Mouse (Mus musculus) lung, adult 2 months (tissue): ENCODE results near the gene Usp53. TPM values are rescaled to one million over a fixed set of nuclear protein-coding genes. Genes with fewer than 3 reads are reported as not detected.

ENCODE experiments used
- DNase-seq: peaks from one replicate; pipeline ENCODE4 v3.0.0; 2022
- H3K4me1 ChIP-seq: fragments of 200-500 bp; 2 replicates; pipeline ENCODE4 v1.6.1; 2011; ENCODE audit warnings: low read length; ENCODE audit not compliant: control insufficient read depth, insufficient read depth
- H3K4me3 ChIP-seq: fragments of 200-500 bp; replicated peaks from 2 replicates; pipeline ENCODE3; 2011; ENCODE audit warnings: low read depth, mild to moderate bottlenecking, control low read depth, low read length; ENCODE audit errors: extremely low read depth
- CTCF ChIP-seq: fragments of 200-500 bp; IDR thresholded peaks from 2 replicates; pipeline ENCODE4 v1.5.1; 2011; ENCODE audit warnings: mild to moderate bottlenecking, low read length, control low read depth; ENCODE audit not compliant: insufficient read depth
- POLR2A ChIP-seq: fragments of 200-500 bp; IDR thresholded peaks from 2 replicates; pipeline ENCODE4 v1.6.1; 2011; ENCODE audit warnings: low read depth, mild to moderate bottlenecking, control low read depth, low read length, borderline replicate concordance; ENCODE audit errors: extremely low read depth
- WGBS: fragments of 180-500 bp; shearing (Covaris S2); methylation state at CpG from one replicate; pipeline ENCODE4 v1.1.7; 2018; 5-methylcytosine and 5-hydroxymethylcytosine counted together
- polyA plus RNA-seq: library from polyadenylated mRNA; depleted of rRNA; stranded (reverse); fragments of >200 nt; gene quantifications from 2 replicates; pipeline ENCODE4 v1.2.3, GENCODE M21; 2012

Gene Usp53
- polyA plus RNA-seq, 1 experiment, result 4.7 TPM

GRCm38 (mm10) chr3:122996968-122997367 is 12.7 kb upstream of the Usp53 start:
- WGBS, result 80% methylated on average over 1 of the region's 1 CpGs
- no peak for DNase-seq
- no peak overlapping the region for H3K4me3 ChIP-seq
- no peaks in the 10 kb centered on the region for H3K4me1 ChIP-seq
- TF ChIP-seq CTCF (no peak), POLR2A (no peak)

- no peak for DNase-seq
- peaks cover 8% of the 10 kb centered on the region for H3K4me1 ChIP-seq
- no peak overlapping the region for H3K4me3 ChIP-seq
- TF ChIP-seq CTCF (no peak), POLR2A (no peak)
- WGBS, result 69% methylated on average over 11 of the region's 11 CpGs
Observed at GRCm38 (mm10) chr3:122986906-122987305, 2.6 kb upstream of the Usp53 start.

GRCm38 (mm10) chr3:122986386-122986785 is 2.1 kb upstream of the Usp53 start:
- Histone ChIP-seq H3K4me1 (peaks cover 8% of the 10 kb centered on the region), H3K4me3 (no peak overlapping the region)
- TF ChIP-seq POLR2A (no peak), CTCF (no peak)
- no peak for DNase-seq
- WGBS, result 19% methylated on average over 1 of the region's 1 CpGs

GRCm38 (mm10) chr3:122985183-122985944 is 1.1 kb upstream of the Usp53 start:
- peaks cover 8% of the 10 kb centered on the region for H3K4me1 ChIP-seq
- DNase-seq, result peak; percentile 9
- peak overlapping the region; percentile 37 for H3K4me3 ChIP-seq
- 19% methylated on average over 13 of the region's 13 CpGs for WGBS
- TF ChIP-seq POLR2A (no peak), CTCF (no peak)

GRCm38 (mm10) chr3:122983849-122984248 is 461 bp downstream of the Usp53 start:
- WGBS, result under 1% methylated on average over 30 of the region's 30 CpGs
- peak overlapping the region; percentile 83 for H3K4me3 ChIP-seq
- DNase-seq, result no peak
- H3K4me1 ChIP-seq, result peaks cover 8% of the 10 kb centered on the region
- TF ChIP-seq CTCF, result no peak
- TF ChIP-seq POLR2A, result no peak

- TF ChIP-seq POLR2A (no peak), CTCF (no peak)
- WGBS, result 92% methylated on average over 1 of the region's 1 CpGs
- no peaks in the 10 kb centered on the region for H3K4me1 ChIP-seq
- no peak for DNase-seq
- no peak overlapping the region for H3K4me3 ChIP-seq
Observed at GRCm38 (mm10) chr3:122975964-122976363, 8.3 kb downstream of the Usp53 start.

GRCm38 (mm10) chr3:122975363-122975762 is 8.9 kb downstream of the Usp53 start:
- Histone ChIP-seq H3K4me3 (no peak overlapping the region), H3K4me1 (no peaks in the 10 kb centered on the region)
- WGBS, result 66% methylated on average over 4 of the region's 4 CpGs
- TF ChIP-seq POLR2A (no peak), CTCF (no peak)
- DNase-seq, result no peak

- DNase-seq, result no peak
- no peak overlapping the region for H3K4me3 ChIP-seq
- H3K4me1 ChIP-seq, result no peaks in the 10 kb centered on the region
- no peak for TF ChIP-seq CTCF
- TF ChIP-seq POLR2A, result no peak
- WGBS, result 61% methylated on average over 3 of the region's 3 CpGs
Observed at GRCm38 (mm10) chr3:122974833-122975232, 9.5 kb downstream of the Usp53 start.

GRCm38 (mm10) chr3:122972126-122972822 is 12.0 kb downstream of the Usp53 start:
- Histone ChIP-seq H3K4me3 (no peak overlapping the region), H3K4me1 (no peaks in the 10 kb centered on the region)
- DNase-seq, result no peak
- WGBS, result 86% methylated on average over 3 of the region's 3 CpGs
- no peak for TF ChIP-seq POLR2A
- TF ChIP-seq CTCF, result no peak

GRCm38 (mm10) chr3:122968391-122968790 is 15.9 kb downstream of the Usp53 start:
- TF ChIP-seq POLR2A (no peak), CTCF (no peak)
- WGBS, result 88% methylated on average over 9 of the region's 9 CpGs
- DNase-seq, result no peak
- H3K4me1 ChIP-seq, result no peaks in the 10 kb centered on the region
- H3K4me3 ChIP-seq, result no peak overlapping the region
